Mouse (Mus musculus): ENCODE measurements at regions not wholly inside any gene's neighbourhood (a gene's known extent, or its start where the extent isn't known, plus 50 kb on each side); places are given as distances from the start of the nearest gene placed in this dataset.
"Not testable (repeated sequence)": the region's sequence is repeated elsewhere in the genome, so short reads cannot be mapped to it uniquely, and the experiment has no call there.

DNA sequence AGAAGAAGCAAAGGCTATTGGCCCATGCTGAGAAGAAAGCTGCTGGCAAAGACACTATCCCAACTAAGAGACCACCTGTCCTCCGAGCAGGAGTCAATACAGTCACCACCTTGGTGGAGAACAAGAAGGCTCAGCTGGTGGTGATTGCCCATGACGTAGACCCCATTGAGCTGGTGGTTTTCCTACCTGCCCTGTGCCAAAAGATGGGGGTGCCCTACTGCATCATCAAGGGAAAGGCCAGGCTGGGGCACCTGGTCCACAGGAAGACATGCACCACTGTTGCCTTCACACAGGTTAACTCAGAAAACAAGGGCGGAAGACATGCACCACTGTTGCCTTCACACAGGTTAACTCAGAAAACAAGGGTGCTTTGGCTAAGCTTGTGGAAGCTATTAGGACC is 116.3 kb downstream of the Sox4 start:
- TF ChIP-seq CTCF, EP300 (IDR thresholded peaks at IDR 0.05; ENCODE audit: low read depth): not testable (repeated sequence)
